Mouse (Mus musculus): ENCODE results near the gene Slc18a3. TPM values are rescaled to one million over a fixed set of nuclear protein-coding genes. Genes with fewer than 3 reads are reported as not detected.
A peak's percentile ranks its signal among the peaks of the same experiment; 100 is the strongest.

The Slc18a3 gene
- polyA plus RNA-seq, 1 experiment = not detected

- no peaks in the 10 kb centered on the region for H3K4me1 ChIP-seq (ENCODE audit: control insufficient read depth, insufficient read depth, insufficient read length)
- H3K27me3 ChIP-seq (ENCODE audit: control insufficient read depth, insufficient read depth, low read length) = no peaks in the 10 kb centered on the region
- TF ChIP-seq CTCF (IDR thresholded peaks at IDR 0.05; ENCODE audit: extremely low read depth, insufficient read depth, insufficient read length, insufficient replicate concordance) (peak; percentile 58; the same call in 1 of the 2 replicates), POLR2A (IDR thresholded peaks at IDR 0.05; ENCODE audit: low read depth, low read length) (no peak)
- H3K36me3 ChIP-seq (ENCODE audit: control insufficient read depth, insufficient read depth, low read length) = no peaks in the 10 kb centered on the region
- WGBS = 9% methylated on average over 3 of the region's 3 CpGs
- peak in 1 of 2 experiments; percentile 2 for DNase-seq (ENCODE audit: low read depth in 1 of 2, low spot score in 2 of 2)
- H3K4me3 ChIP-seq (ENCODE audit: extremely low read depth, insufficient read depth, insufficient read length) = no peak overlapping the region
- no peak overlapping the region for H3K27ac ChIP-seq (ENCODE audit: insufficient read depth, low read length)
Measured at GRCm38 (mm10) chr14:32482061-32482460, 17.4 kb upstream of the Slc18a3 start.

GRCm38 (mm10) chr14:32477581-32477980 is 12.9 kb upstream of the Slc18a3 start:
- no peak overlapping the region for H3K27ac ChIP-seq (ENCODE audit: insufficient read depth, low read length)
- 71% methylated on average over 1 of the region's 1 CpGs for WGBS
- no peak for TF ChIP-seq CTCF (IDR thresholded peaks at IDR 0.05; ENCODE audit: extremely low read depth, insufficient read depth, insufficient read length, insufficient replicate concordance)
- no peak for TF ChIP-seq POLR2A (IDR thresholded peaks at IDR 0.05; ENCODE audit: low read depth, low read length)
- no peaks in the 10 kb centered on the region for H3K4me1 ChIP-seq (ENCODE audit: control insufficient read depth, insufficient read depth, insufficient read length)
- H3K36me3 ChIP-seq (ENCODE audit: control insufficient read depth, insufficient read depth, low read length) = no peaks in the 10 kb centered on the region
- no peak overlapping the region for H3K4me3 ChIP-seq (ENCODE audit: extremely low read depth, insufficient read depth, insufficient read length)
- H3K27me3 ChIP-seq (ENCODE audit: control insufficient read depth, insufficient read depth, low read length) = no peaks in the 10 kb centered on the region
- no peak for DNase-seq (ENCODE audit: low read depth in 1 of 2, low spot score in 2 of 2)

GRCm38 (mm10) chr14:32476559-32476958 is 11.9 kb upstream of the Slc18a3 start:
- Histone ChIP-seq H3K27ac (ENCODE audit: insufficient read depth, low read length) (no peak overlapping the region), H3K36me3 (ENCODE audit: control insufficient read depth, insufficient read depth, low read length) (no peaks in the 10 kb centered on the region), H3K4me3 (ENCODE audit: extremely low read depth, insufficient read depth, insufficient read length) (no peak overlapping the region), H3K27me3 (ENCODE audit: control insufficient read depth, insufficient read depth, low read length) (no peaks in the 10 kb centered on the region), H3K4me1 (ENCODE audit: control insufficient read depth, insufficient read depth, insufficient read length) (no peaks in the 10 kb centered on the region)
- 82% methylated on average over 6 of the region's 6 CpGs for WGBS
- DNase-seq (ENCODE audit: low read depth in 1 of 2, low spot score in 2 of 2) = no peak
- TF ChIP-seq CTCF (IDR thresholded peaks at IDR 0.05; ENCODE audit: extremely low read depth, insufficient read depth, insufficient read length, insufficient replicate concordance) (no peak), POLR2A (IDR thresholded peaks at IDR 0.05; ENCODE audit: low read depth, low read length) (no peak)

- Histone ChIP-seq H3K27me3 (ENCODE audit: control insufficient read depth, insufficient read depth, low read length) (no peaks in the 10 kb centered on the region), H3K36me3 (ENCODE audit: control insufficient read depth, insufficient read depth, low read length) (no peaks in the 10 kb centered on the region), H3K27ac (ENCODE audit: insufficient read depth, low read length) (no peak overlapping the region), H3K4me3 (ENCODE audit: extremely low read depth, insufficient read depth, insufficient read length) (no peak overlapping the region), H3K4me1 (ENCODE audit: control insufficient read depth, insufficient read depth, insufficient read length) (no peaks in the 10 kb centered on the region)
- no peak for DNase-seq (ENCODE audit: low read depth in 1 of 2, low spot score in 2 of 2)
- WGBS = 20% methylated on average over 4 of the region's 4 CpGs
- TF ChIP-seq CTCF (IDR thresholded peaks at IDR 0.05; ENCODE audit: extremely low read depth, insufficient read depth, insufficient read length, insufficient replicate concordance) (peak; percentile 49; the same call in 1 of the 2 replicates), POLR2A (IDR thresholded peaks at IDR 0.05; ENCODE audit: low read depth, low read length) (no peak)
Measured at GRCm38 (mm10) chr14:32472996-32473395, 8.3 kb upstream of the Slc18a3 start.

- 7% methylated on average over 5 of the region's 5 CpGs for WGBS
- Histone ChIP-seq H3K27me3 (ENCODE audit: control insufficient read depth, insufficient read depth, low read length) (peaks cover 16% of the 10 kb centered on the region), H3K27ac (ENCODE audit: insufficient read depth, low read length) (no peak overlapping the region), H3K4me3 (ENCODE audit: extremely low read depth, insufficient read depth, insufficient read length) (no peak overlapping the region), H3K36me3 (ENCODE audit: control insufficient read depth, insufficient read depth, low read length) (no peaks in the 10 kb centered on the region), H3K4me1 (ENCODE audit: control insufficient read depth, insufficient read depth, insufficient read length) (no peaks in the 10 kb centered on the region)
- no peak for DNase-seq (ENCODE audit: low read depth in 1 of 2, low spot score in 2 of 2)
- no peak for TF ChIP-seq POLR2A (IDR thresholded peaks at IDR 0.05; ENCODE audit: low read depth, low read length)
- no peak for TF ChIP-seq CTCF (IDR thresholded peaks at IDR 0.05; ENCODE audit: extremely low read depth, insufficient read depth, insufficient read length, insufficient replicate concordance)
Measured at GRCm38 (mm10) chr14:32467606-32468005, 3.0 kb upstream of the Slc18a3 start.

GRCm38 (mm10) chr14:32465889-32466288 is 1.2 kb upstream of the Slc18a3 start, which contains the start of gene Chat:
TSS of gene Chat (minus strand) at chr14:32465989.
- H3K27ac ChIP-seq (ENCODE audit: insufficient read depth, low read length) = no peak within 1 kb of the TSS
- no peaks in the 10 kb centered on the region for H3K4me1 ChIP-seq (ENCODE audit: control insufficient read depth, insufficient read depth, insufficient read length)
- DNase-seq (ENCODE audit: low read depth in 1 of 2, low spot score in 2 of 2) = no peak
- TF ChIP-seq CTCF (IDR thresholded peaks at IDR 0.05; ENCODE audit: extremely low read depth, insufficient read depth, insufficient read length, insufficient replicate concordance) (no peak), POLR2A (IDR thresholded peaks at IDR 0.05; ENCODE audit: low read depth, low read length) (no peak)
- no peak within 1 kb of the TSS for H3K4me3 ChIP-seq (ENCODE audit: extremely low read depth, insufficient read depth, insufficient read length)
- 21% methylated on average over 13 of the region's 13 CpGs for WGBS
- H3K27me3 ChIP-seq (ENCODE audit: control insufficient read depth, insufficient read depth, low read length) = peaks cover 18% of the 10 kb centered on the region
- H3K36me3 ChIP-seq (ENCODE audit: control insufficient read depth, insufficient read depth, low read length) = no peaks in the 10 kb centered on the region

GRCm38 (mm10) chr14:32465506-32465870 is 838 bp upstream of the Slc18a3 start:
- no peaks in the 10 kb centered on the region for H3K36me3 ChIP-seq (ENCODE audit: control insufficient read depth, insufficient read depth, low read length)
- no peaks in the 10 kb centered on the region for H3K4me1 ChIP-seq (ENCODE audit: control insufficient read depth, insufficient read depth, insufficient read length)
- no peak overlapping the region for H3K27ac ChIP-seq (ENCODE audit: insufficient read depth, low read length)
- 5% methylated on average over 7 of the region's 11 CpGs for WGBS
- peaks cover 20% of the 10 kb centered on the region for H3K27me3 ChIP-seq (ENCODE audit: control insufficient read depth, insufficient read depth, low read length)
- TF ChIP-seq POLR2A (IDR thresholded peaks at IDR 0.05; ENCODE audit: low read depth, low read length) (no peak), CTCF (IDR thresholded peaks at IDR 0.05; ENCODE audit: extremely low read depth, insufficient read depth, insufficient read length, insufficient replicate concordance) (no peak)
- DNase-seq (ENCODE audit: low read depth in 1 of 2, low spot score in 2 of 2) = no peak
- H3K4me3 ChIP-seq (ENCODE audit: extremely low read depth, insufficient read depth, insufficient read length) = no peak overlapping the region
